Comparison of ENCODE assay signal across 18 mouse cellular contexts in the genomic region with DNA sequence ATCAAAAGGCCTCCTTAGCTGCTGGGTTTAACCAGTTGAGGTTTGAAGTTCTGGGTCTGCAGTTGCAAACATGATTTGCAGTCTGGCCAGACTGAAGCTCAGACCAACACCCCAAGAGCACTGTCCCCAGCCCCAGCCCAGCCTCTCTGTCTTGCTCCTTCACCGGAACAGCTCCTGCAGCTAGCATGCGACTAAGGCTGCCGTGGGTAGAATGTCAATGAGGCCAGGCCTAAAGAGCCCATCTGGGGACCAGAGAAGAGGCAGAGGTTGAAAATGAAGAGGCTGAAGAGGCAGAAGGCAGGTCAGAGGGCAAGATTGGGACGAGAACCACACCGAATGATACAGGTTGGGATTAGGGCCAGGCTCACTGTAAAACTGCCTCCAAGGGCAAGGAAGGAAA. TPM values are rescaled to one million over a fixed set of nuclear protein-coding genes. Genes with fewer than 3 reads are reported as not detected.
DNase-seq lines count a peak whose midpoint lies in the region; ATAC-seq and TF ChIP-seq lines count a peak whose summit lies in the region.
"Had no signal": no experiment of that assay in that cellular context is flagged by ENCODE, and none has a peak within 500 bp of the region (broad histone marks: within the 10 kb centered on the region; RNA-seq: fewer than 3 reads in every experiment).

No protein-coding gene starts in this region.

- no peak overlapping the region for H3K4me2 ChIP-seq in forebrain, postnatal 0 days (ENCODE audit: low read depth)
- no peak overlapping the region for H3K4me2 ChIP-seq in neural tube, embryonic 11.5 days (ENCODE audit: low read depth)
- H3K4me2 ChIP-seq: embryonic facial prominence, embryonic 15.5 days; limb, embryonic 12.5 days had no signal

- H3K4me1 ChIP-seq in forebrain, embryonic 10.5 days, result peaks cover 67% of the 10 kb centered on the region
- peaks cover 9% of the 10 kb centered on the region; the same call in 1 of the 2 replicates for H3K4me1 ChIP-seq in forebrain, postnatal 0 days (ENCODE audit: insufficient read depth)
- peaks cover 83% of the 10 kb centered on the region for H3K4me1 ChIP-seq in hindbrain, embryonic 10.5 days (replicated peaks)
- peaks cover 68% of the 10 kb centered on the region for H3K4me1 ChIP-seq in midbrain, embryonic 10.5 days
- peaks cover 17% of the 10 kb centered on the region for H3K4me1 ChIP-seq in neural tube, embryonic 11.5 days (ENCODE audit: control insufficient read depth, insufficient read depth, low read length)

- 67% methylated on average over 5 of the region's 5 CpGs for WGBS in forebrain, embryonic 10.5 days
- 42% methylated on average over 5 of the region's 5 CpGs for WGBS in forebrain, postnatal 0 days
- WGBS in hindbrain, embryonic 10.5 days, result 37% methylated on average over 5 of the region's 5 CpGs
- 52% methylated on average over 5 of the region's 5 CpGs for WGBS in midbrain, embryonic 10.5 days
- WGBS in neural tube, embryonic 11.5 days, result 51% methylated on average over 5 of the region's 5 CpGs

- H3K9me3 ChIP-seq in forebrain, embryonic 10.5 days, result no peaks in the 10 kb centered on the region
- H3K9me3 ChIP-seq in forebrain, postnatal 0 days (ENCODE audit: low read length), result no peaks in the 10 kb centered on the region
- no peaks in the 10 kb centered on the region for H3K9me3 ChIP-seq in hindbrain, embryonic 10.5 days
- H3K9me3 ChIP-seq in midbrain, embryonic 10.5 days (replicated peaks), result no peaks in the 10 kb centered on the region
- H3K9me3 ChIP-seq in neural tube, embryonic 11.5 days (ENCODE audit: control insufficient read depth, low read length), result no peaks in the 10 kb centered on the region
- H3K9me3 ChIP-seq: embryonic facial prominence, embryonic 15.5 days; limb, embryonic 12.5 days had no signal

- intact Hi-C loops in heart, postnatal 36 days (cut with DNase I), result no loop called here

- H3K27ac ChIP-seq in forebrain, embryonic 10.5 days, result peak overlapping the region; percentile 53; the same call in 1 of the 2 replicates
- H3K27ac ChIP-seq in forebrain, postnatal 0 days (ENCODE audit: low read depth, low read length), result no peak overlapping the region
- H3K27ac ChIP-seq in hindbrain, embryonic 10.5 days, result peak overlapping the region; percentile 85
- peak overlapping the region; percentile 81 for H3K27ac ChIP-seq in midbrain, embryonic 10.5 days (replicated peaks)
- H3K27ac ChIP-seq in neural tube, embryonic 11.5 days (ENCODE audit: low read depth, low read length), result peak overlapping the region; percentile 34; the same call in 1 of the 2 replicates
- H3K27ac ChIP-seq: embryonic facial prominence, embryonic 15.5 days; limb, embryonic 12.5 days; liver, embryonic 14.5 days had no signal

- DNase-seq in forebrain, embryonic 10.5 days (ENCODE audit: extremely low spot score, low spot score), result no peak
- DNase-seq in forebrain, postnatal 0 days, result no peak
- DNase-seq in hindbrain, embryonic 10.5 days (ENCODE audit: low spot score), result peak; percentile 52
- DNase-seq in midbrain, embryonic 10.5 days (ENCODE audit: low spot score), result peak; percentile 48
- peak; percentile 64 for DNase-seq in neural tube, embryonic 11.5 days (ENCODE audit: low spot score)
- DNase-seq in lung, postnatal 25 days (ENCODE audit: low spot score), result no peak
- DNase-seq in heart, postnatal 36 days, result no peak
- no peak for DNase-seq in left cerebral cortex, adult 9 months (ENCODE audit: low spot score in 2 of 2)
- DNase-seq: cerebellum, postnatal 25 days; gastrocnemius, postnatal 25 days; kidney, adult 11 months; kidney, postnatal 25 days; thymus, postnatal 36 days had no signal

- ATAC-seq in forebrain, postnatal 0 days, result no peak
- no peak for ATAC-seq in neural tube, embryonic 11.5 days (ENCODE audit: insufficient read depth, low FRiP score, low TSS enrichment)
- ATAC-seq: lung, postnatal 0 days had no signal

- peaks cover 30% of the 10 kb centered on the region for H3K27me3 ChIP-seq in forebrain, embryonic 10.5 days (ENCODE audit: poor library complexity, severe bottlenecking)
- no peaks in the 10 kb centered on the region for H3K27me3 ChIP-seq in forebrain, postnatal 0 days (ENCODE audit: insufficient read depth, low read length)
- peaks cover 8% of the 10 kb centered on the region; the same call in 1 of the 2 replicates for H3K27me3 ChIP-seq in hindbrain, embryonic 10.5 days (ENCODE audit: insufficient read depth, poor library complexity, severe bottlenecking)
- H3K27me3 ChIP-seq in midbrain, embryonic 10.5 days (ENCODE audit: low read depth, poor library complexity, severe bottlenecking), result peaks cover 9% of the 10 kb centered on the region
- no peaks in the 10 kb centered on the region for H3K27me3 ChIP-seq in neural tube, embryonic 11.5 days (ENCODE audit: control insufficient read depth, insufficient read depth, low read length)

- no peaks in the 10 kb centered on the region for H3K36me3 ChIP-seq in forebrain, embryonic 10.5 days (replicated peaks)
- H3K36me3 ChIP-seq in forebrain, postnatal 0 days (ENCODE audit: insufficient read depth), result no peaks in the 10 kb centered on the region
- no peaks in the 10 kb centered on the region for H3K36me3 ChIP-seq in hindbrain, embryonic 10.5 days
- no peaks in the 10 kb centered on the region for H3K36me3 ChIP-seq in midbrain, embryonic 10.5 days
- H3K36me3 ChIP-seq in neural tube, embryonic 11.5 days (ENCODE audit: control insufficient read depth, insufficient read depth, low read length), result no peaks in the 10 kb centered on the region
- H3K36me3 ChIP-seq: embryonic facial prominence, embryonic 15.5 days; limb, embryonic 12.5 days had no signal

- no peak for TF ChIP-seq CTCF in forebrain, postnatal 0 days (IDR thresholded peaks at IDR 0.05; ENCODE audit: low read depth)

- no peak overlapping the region for H3K9ac ChIP-seq in forebrain, postnatal 0 days
- H3K9ac ChIP-seq in neural tube, embryonic 11.5 days (ENCODE audit: low read length), result no peak overlapping the region
- H3K9ac ChIP-seq: embryonic facial prominence, embryonic 15.5 days; limb, embryonic 12.5 days; liver, embryonic 14.5 days had no signal

- H3K4me3 ChIP-seq in forebrain, embryonic 10.5 days, result no peak overlapping the region
- no peak overlapping the region for H3K4me3 ChIP-seq in forebrain, postnatal 0 days (ENCODE audit: low read depth, low read length)
- H3K4me3 ChIP-seq in hindbrain, embryonic 10.5 days, result no peak overlapping the region; the same call in 1 of the 2 replicates
- H3K4me3 ChIP-seq in midbrain, embryonic 10.5 days, result no peak overlapping the region
- H3K4me3 ChIP-seq in neural tube, embryonic 11.5 days (ENCODE audit: low read depth, low read length), result no peak overlapping the region
- H3K4me3 ChIP-seq: embryonic facial prominence, embryonic 15.5 days; limb, embryonic 12.5 days; megakaryocyte, embryonic 14.5 days had no signal

RNA-seq across cellular contexts. Expression of a gene that starts 36.6 kb away (rescaled TPM):
- polyA plus RNA-seq in forebrain, embryonic 10.5 days (2016; fragmentation: Nextera tagmentation; extraction: Ambion mirVana), result 4.5 TPM in 2 replicates
- 5.5 and 9.8 TPM in 2 replicates for total RNA-seq in forebrain, postnatal 0 days (2014; rRNA removed)
- polyA plus RNA-seq in forebrain, postnatal 0 days (2015; fragmentation: Nextera tagmentation; extraction: Ambion mirVana), result 3.9 and 5.5 TPM in 2 replicates
- polyA plus RNA-seq in hindbrain, embryonic 10.5 days (2016; fragmentation: Nextera tagmentation; extraction: Ambion mirVana), result 4.9 and 8.1 TPM in 2 replicates
- polyA plus RNA-seq in midbrain, embryonic 10.5 days (2016; fragmentation: Nextera tagmentation; extraction: Ambion mirVana), result 5.9 and 6.7 TPM in 2 replicates
- polyA plus RNA-seq in neural tube, embryonic 11.5 days (2014; fragmentation: Nextera tagmentation; extraction: Ambion mirVana), result 1.6 and 2.4 TPM in 2 replicates
- total RNA-seq in heart, postnatal 36 days (2021), result 1 to 10 TPM; 5.3 to 7.7 TPM

Comparison
In these comparisons a context has a peak if more than half of its experiments do, and no peak if none do; other contexts are left out.
1. DNase-seq: peak in hindbrain, embryonic 10.5 days (single experiment), midbrain, embryonic 10.5 days (single experiment) and neural tube, embryonic 11.5 days (single experiment); none in forebrain, embryonic 10.5 days (single experiment), forebrain, postnatal 0 days (single experiment), lung, postnatal 25 days (single experiment), heart, postnatal 36 days (0 of 2) and left cerebral cortex, adult 9 months (0 of 2).